Comparison of ENCODE assay signal across 12 mouse cellular contexts in genomic region chr4:98739753-98740152, GRCm38 (mm10). TPM values are rescaled to one million over a fixed set of nuclear protein-coding genes. Genes with fewer than 3 reads are reported as not detected.
A peak's percentile ranks its signal among the peaks of the same experiment; 100 is the strongest.
DNase-seq lines count a peak whose midpoint lies in the region; ATAC-seq and TF ChIP-seq lines count a peak whose summit lies in the region.
"Had no signal": no experiment of that assay in that cellular context is flagged by ENCODE, and none has a peak within 500 bp of the region (broad histone marks: within the 10 kb centered on the region; RNA-seq: fewer than 3 reads in every experiment).

No protein-coding gene starts in this region.

- ATAC-seq in lung, embryonic 14.5 days (ENCODE audit: insufficient read depth), result peak; percentile 76; the same call in 1 of the 2 replicates

- DNase-seq in heart, adult 2 months, result no peak
- no peak for DNase-seq in heart, adult 9 months (ENCODE audit: low spot score in 2 of 2)
- DNase-seq in lung, embryonic 14.5 days, result peak; percentile 82
- DNase-seq in lung, adult 2 months, result no peak
- peak; percentile 72 for DNase-seq in embryo, embryonic 10 days (ENCODE audit: low spot score)
- peak; percentile 23 for DNase-seq in lung, postnatal 36 days
- DNase-seq in thymus, adult 18-20 months, result no peak
- DNase-seq in left cerebral cortex, adult 9 months (ENCODE audit: low spot score in 2 of 2), result no peak

- peak; percentile 74 for TF ChIP-seq CTCF in heart, adult 2 months (IDR thresholded peaks at IDR 0.05)
- TF ChIP-seq CTCF in lung, embryonic 14.5 days (IDR thresholded peaks at IDR 0.05; ENCODE audit: low read depth), result peak; percentile 71
- TF ChIP-seq CTCF in lung, adult 2 months (IDR thresholded peaks at IDR 0.05; ENCODE audit: insufficient read depth, low read length), result no peak

- H3K79me2 ChIP-seq in heart, adult 2 months (replicated peaks; ENCODE audit: control insufficient read depth, insufficient read depth, low read length), result no peaks in the 10 kb centered on the region

- H3K9me3 ChIP-seq in lung, embryonic 14.5 days (ENCODE audit: low read depth, low read length), result no peaks in the 10 kb centered on the region
- H3K9me3 ChIP-seq: neural tube, embryonic 12.5 days; stomach, embryonic 15.5 days had no signal

- H3K4me1 ChIP-seq in heart, adult 2 months (ENCODE audit: control insufficient read depth, insufficient read depth, low read length), result no peaks in the 10 kb centered on the region
- no peaks in the 10 kb centered on the region for H3K4me1 ChIP-seq in lung, embryonic 14.5 days (ENCODE audit: insufficient read depth)
- H3K4me1 ChIP-seq in lung, adult 2 months (ENCODE audit: control insufficient read depth, insufficient read depth, low read length), result no peaks in the 10 kb centered on the region; the same call in 1 of the 2 replicates

- TF ChIP-seq POLR2A in heart, adult 2 months (IDR thresholded peaks at IDR 0.05; ENCODE audit: insufficient read depth, low read depth, low read length), result no peak
- TF ChIP-seq POLR2A in lung, adult 2 months (IDR thresholded peaks at IDR 0.05; ENCODE audit: borderline replicate concordance, extremely low read depth, low read depth, low read length), result no peak

- no peaks in the 10 kb centered on the region for H3K36me3 ChIP-seq in heart, adult 2 months (ENCODE audit: control insufficient read depth, insufficient read depth, low read length)
- H3K36me3 ChIP-seq in lung, embryonic 14.5 days (ENCODE audit: insufficient read depth), result no peaks in the 10 kb centered on the region
- H3K36me3 ChIP-seq: neural tube, embryonic 12.5 days; stomach, embryonic 15.5 days had no signal

- 29% methylated on average over 2 of the region's 2 CpGs for WGBS in heart, adult 2 months
- 21% methylated on average over 2 of the region's 2 CpGs for WGBS in lung, embryonic 14.5 days
- WGBS in lung, adult 2 months, result 19% methylated on average over 2 of the region's 2 CpGs

- H3K27ac ChIP-seq in heart, adult 2 months, result no peak overlapping the region
- no peak overlapping the region for H3K27ac ChIP-seq in lung, embryonic 14.5 days (ENCODE audit: low read depth)
- H3K27ac ChIP-seq: neural tube, embryonic 12.5 days; stomach, embryonic 15.5 days had no signal

- no peak overlapping the region for H3K4me3 ChIP-seq in heart, adult 2 months
- no peak overlapping the region for H3K4me3 ChIP-seq in lung, embryonic 14.5 days (ENCODE audit: low read depth, low read length)
- no peak overlapping the region for H3K4me3 ChIP-seq in lung, adult 2 months (replicated peaks; ENCODE audit: extremely low read depth, low read depth, low read length)
- H3K4me3 ChIP-seq: neural tube, embryonic 12.5 days; stomach, embryonic 15.5 days had no signal

- H3K27me3 ChIP-seq in heart, adult 2 months (ENCODE audit: control insufficient read depth, insufficient read depth, low read length), result no peaks in the 10 kb centered on the region
- no peaks in the 10 kb centered on the region for H3K27me3 ChIP-seq in lung, embryonic 14.5 days (ENCODE audit: insufficient read depth, low read length)
- H3K27me3 ChIP-seq: neural tube, embryonic 12.5 days; stomach, embryonic 15.5 days had no signal

- no peak for TF ChIP-seq EP300 in heart, adult 2 months (IDR thresholded peaks at IDR 0.05; ENCODE audit: insufficient read depth, low read depth, low read length)

- H3K4me2 ChIP-seq in lung, embryonic 14.5 days, result no peak overlapping the region
- H3K4me2 ChIP-seq: neural tube, embryonic 12.5 days; stomach, embryonic 15.5 days had no signal

- intact Hi-C loops in heart, adult 2 months (cut with DNase I), result loop anchor here (1.0 to 5.0 kb wide), 2 partner anchors 148 to 443 kb away; no protein-coding TSS in a partner anchor

- H3K9ac ChIP-seq in heart, adult 2 months (ENCODE audit: low read depth, low read length), result no peak overlapping the region
- no peak overlapping the region for H3K9ac ChIP-seq in lung, embryonic 14.5 days
- H3K9ac ChIP-seq: neural tube, embryonic 12.5 days; stomach, embryonic 15.5 days had no signal

RNA-seq across cellular contexts. Expression of gene L1td1, which starts 13.2 kb away (rescaled TPM):
- total RNA-seq in heart, adult 2 months (2021), result under 1 TPM in 1 of 2 experiments, not detected in 1; 0.20 TPM
- polyA plus RNA-seq in heart, adult 2 months (2012; rRNA removed), result 0.15 TPM in 1 of 2 replicates, not detected in the other
- 0.16 and 0.31 TPM in 2 replicates for polyA plus RNA-seq in lung, embryonic 14.5 days (2014; fragmentation: Nextera tagmentation; extraction: Ambion mirVana)
- 0.03 and 0.13 TPM in 2 replicates for polyA plus RNA-seq in lung, adult 2 months (2012; rRNA removed)
- total RNA-seq: heart, postnatal 14 days; left cerebral cortex, postnatal 25 days had no signal
- polyA plus RNA-seq: neural tube, embryonic 12.5 days had no signal

Comparison
In these comparisons a context has a peak if more than half of its experiments do, and no peak if none do; other contexts are left out.
1. DNase-seq: peak in lung, embryonic 14.5 days (single experiment), embryo, embryonic 10 days (single experiment) and lung, postnatal 36 days (single experiment); none in heart, adult 2 months (0 of 2), heart, adult 9 months (0 of 2), lung, adult 2 months (single experiment), thymus, adult 18-20 months (0 of 2) and left cerebral cortex, adult 9 months (0 of 2).